Mouse (Mus musculus) Patski (cell line): ENCODE results near the gene Rsbn1. TPM values are rescaled to one million over a fixed set of nuclear protein-coding genes. Genes with fewer than 3 reads are reported as not detected.

Experiments used
- ATAC-seq: fragments of 100-300 bp; one replicate; pipeline ENCODE4 v1.8.0; 2021
- CTCF ChIA-PET: fragments of 350-600 bp; sonication (Branson Sonifier 250); formaldehyde crosslinking; loops from one replicate; lab custom pipeline; 2022; ENCODE audit warnings: inconsistent platforms; lab: Charles Lee
- POLR2A ChIA-PET: fragments of 350-600 bp; sonication (Branson Sonifier 250); formaldehyde crosslinking; loops from one replicate; lab custom pipeline; 2022; ENCODE audit warnings: antibody characterized with exemption, inconsistent platforms; lab: Charles Lee
- DNase-seq: peaks from one replicate; pipeline ENCODE4 v3.0.0-alpha.2; 2011; ENCODE audit warnings: low read depth, low spot score
- H3K27me3 ChIP-seq: fragments of 371-371 bp; one replicate; pipeline ENCODE4 v1.5.1; 2021
- CTCF ChIP-seq: fragments of 100-300 bp; IDR thresholded peaks from one replicate; pipeline ENCODE4 v1.5.1; 2021
- in situ Hi-C: fragments of 300-500 bp; cut with MboI; formaldehyde crosslinking; loops from 3 replicates; pipeline ENCODE4 v1.11.1; 2018; ENCODE audit warnings: low pct_unique_long_range_greater_than_20kb, mixed read lengths
- polyA plus RNA-seq: library from polyadenylated mRNA; unstranded; gene quantifications from one replicate; pipeline ENCODE4 v1.2.3, GENCODE M21; 2021

Rsbn1 gene
- polyA plus RNA-seq, 1 experiment from 2014 or later: 13.9 TPM

- TF ChIP-seq CTCF: no peak
- in situ Hi-C loops: no loop called here
- ChIA-PET POLR2A (interaction anchor here (0.7 kb wide), 1 partner anchor 107 kb away, joined by 4 read pairs; no protein-coding TSS in a partner anchor), CTCF (interaction anchor here (0.8 to 1.6 kb wide), 6 partner anchors 9 to 81 kb away, joined by 3 to 7 read pairs (median 3); no protein-coding TSS in a partner anchor)
- ATAC-seq: peak; percentile 62
- peak; percentile 73 for DNase-seq
- H3K27me3 ChIP-seq: no peaks in the 10 kb centered on the region
Observed at GRCm38 (mm10) chr3:103907335-103908030, 6.4 kb upstream of the Rsbn1 start.

- H3K27me3 ChIP-seq: no peaks in the 10 kb centered on the region
- no peak for ATAC-seq
- POLR2A ChIA-PET: interaction anchor here (0.6 to 0.7 kb wide), 2 partner anchors 45 to 723 kb away, joined by 3 to 5 read pairs; no protein-coding TSS in a partner anchor
- no peak for TF ChIP-seq CTCF
- CTCF ChIA-PET: interaction anchor here (0.6 to 1.0 kb wide), 2 partner anchors 33 to 496 kb away, joined by 3 read pairs; no protein-coding TSS in a partner anchor
- in situ Hi-C loops: no loop called here
- no peak for DNase-seq
Observed at GRCm38 (mm10) chr3:103908781-103909180, 5.1 kb upstream of the Rsbn1 start.

GRCm38 (mm10) chr3:103913451-103913961, 414 bp upstream of the Rsbn1 start:
- DNase-seq: no peak
- ChIA-PET CTCF (interaction anchor here (0.9 to 1.8 kb wide), 5 partner anchors 8 to 61 kb away, joined by 3 to 6 read pairs (median 3); no protein-coding TSS in a partner anchor), POLR2A (interaction anchor here (0.8 to 1.7 kb wide), 4 partner anchors 9 to 391 kb away, joined by 3 to 5 read pairs (median 4); no protein-coding TSS in a partner anchor)
- no peak for ATAC-seq
- in situ Hi-C loops: no loop called here
- TF ChIP-seq CTCF: no peak
- H3K27me3 ChIP-seq: no peaks in the 10 kb centered on the region

GRCm38 (mm10) chr3:103914732-103915508, 1.0 kb downstream of the Rsbn1 start:
- ChIA-PET CTCF (interaction anchor here (1.6 to 1.8 kb wide), 2 partner anchors 10 kb away, joined by 4 to 6 read pairs; no protein-coding TSS in a partner anchor), POLR2A (interaction anchor here (1.7 kb wide), 1 partner anchor 52 kb away, joined by 5 read pairs; no protein-coding TSS in a partner anchor)
- no peak for TF ChIP-seq CTCF
- in situ Hi-C loops: no loop called here
- DNase-seq: no peak
- H3K27me3 ChIP-seq: no peaks in the 10 kb centered on the region
- peak; percentile 41 for ATAC-seq

- CTCF ChIA-PET: interaction anchor here (1.5 to 1.6 kb wide), 3 partner anchors 9 to 37 kb away, joined by 3 to 5 read pairs (median 4); no protein-coding TSS in a partner anchor
- in situ Hi-C loops: no loop called here
- ATAC-seq: no peak
- no peak for DNase-seq
- TF ChIP-seq CTCF: no peak
- POLR2A ChIA-PET: no interaction called here
- H3K27me3 ChIP-seq: no peaks in the 10 kb centered on the region
Observed at GRCm38 (mm10) chr3:103915509-103915896, 1.6 kb downstream of the Rsbn1 start.

- POLR2A ChIA-PET: interaction anchor here (1.6 kb wide), 1 partner anchor 51 kb away, joined by 4 read pairs; the partner anchor contains the start of gene Phtf1
- H3K27me3 ChIP-seq: no peaks in the 10 kb centered on the region
- in situ Hi-C loops: no loop called here
- ATAC-seq (no peak), DNase-seq (no peak)
- CTCF ChIA-PET: interaction anchor here (1.2 to 2.1 kb wide), 6 partner anchors 8 to 43 kb away, joined by 3 to 6 read pairs (median 4); no protein-coding TSS in a partner anchor
- TF ChIP-seq CTCF: no peak
Observed at GRCm38 (mm10) chr3:103916205-103916838, 2.4 kb downstream of the Rsbn1 start.

- in situ Hi-C loops: no loop called here
- DNase-seq: no peak
- ChIA-PET POLR2A (interaction anchor here (0.6 to 1.6 kb wide), 2 partner anchors 21 to 51 kb away, joined by 3 to 4 read pairs; partner anchors contain the start of gene Phtf1), CTCF (interaction anchor here (0.7 to 2.1 kb wide), 7 partner anchors 8 to 145 kb away, joined by 3 to 6 read pairs (median 4); no protein-coding TSS in a partner anchor)
- TF ChIP-seq CTCF: no peak
- ATAC-seq: no peak
- no peaks in the 10 kb centered on the region for H3K27me3 ChIP-seq
Observed at GRCm38 (mm10) chr3:103916839-103917237, 2.9 kb downstream of the Rsbn1 start.

GRCm38 (mm10) chr3:103920094-103920493, 6.2 kb downstream of the Rsbn1 start:
- no peak for DNase-seq
- ChIA-PET POLR2A (interaction anchor here (0.6 kb wide), 1 partner anchor 238 kb away, joined by 5 read pairs; no protein-coding TSS in a partner anchor), CTCF (interaction anchor here (1.7 kb wide), 1 partner anchor 14 kb away, joined by 4 read pairs; no protein-coding TSS in a partner anchor)
- ATAC-seq: no peak
- in situ Hi-C loops: no loop called here
- TF ChIP-seq CTCF: no peak
- H3K27me3 ChIP-seq: no peaks in the 10 kb centered on the region

GRCm38 (mm10) chr3:103925302-103925701, 11.4 kb downstream of the Rsbn1 start:
- TF ChIP-seq CTCF: no peak
- CTCF ChIA-PET: interaction anchor here (1.0 to 1.6 kb wide), 3 partner anchors 9 to 42 kb away, joined by 3 to 4 read pairs (median 4); partner anchors contain the start of gene Phtf1
- no peaks in the 10 kb centered on the region for H3K27me3 ChIP-seq
- POLR2A ChIA-PET: no interaction called here
- ATAC-seq (no peak), DNase-seq (no peak)
- in situ Hi-C loops: no loop called here
